Mouse (Mus musculus) B cell, adult 2 months (primary cell): Measurements from ENCODE around the gene Fbxl19.

Experiments
- DNase-seq, 2 experiments: peaks; one replicate each; pipeline ENCODE4 v3.0.0; 2022

The Fbxl19 gene

GRCm38 (mm10) chr7:127744366-127745045, at the start of gene Fbxl19:
TSS of gene Fbxl19 (plus strand) at chr7:127744543.
- peak; percentile 73 to 80 for DNase-seq

- DNase-seq, result no peak
Observed at GRCm38 (mm10) chr7:127698986-127699385, 45.4 kb upstream of the Fbxl19 start.

GRCm38 (mm10) chr7:127700712-127701331, 43.5 kb upstream of the Fbxl19 start:
- no peak for DNase-seq

GRCm38 (mm10) chr7:127703561-127704178, 40.7 kb upstream of the Fbxl19 start:
- DNase-seq, result no peak

- no peak for DNase-seq
Observed at GRCm38 (mm10) chr7:127704598-127704997, 39.7 kb upstream of the Fbxl19 start.

GRCm38 (mm10) chr7:127705706-127706105, 38.6 kb upstream of the Fbxl19 start:
- DNase-seq, result no peak

GRCm38 (mm10) chr7:127707045-127707956, 37.0 kb upstream of the Fbxl19 start:
- peak; percentile 6 to 12 for DNase-seq

GRCm38 (mm10) chr7:127707957-127708206, 36.5 kb upstream of the Fbxl19 start:
- peak in 1 of 2 experiments; percentile 81 for DNase-seq

GRCm38 (mm10) chr7:127708207-127709078, 35.9 kb upstream of the Fbxl19 start, which contains the start of gene Bcl7c:
TSS of gene Bcl7c (minus strand) at chr7:127708933.
- DNase-seq, result peak; percentile 85 to 89

- DNase-seq, result no peak
Observed at GRCm38 (mm10) chr7:127709261-127709979, 34.9 kb upstream of the Fbxl19 start.

GRCm38 (mm10) chr7:127711031-127711430, 33.3 kb upstream of the Fbxl19 start:
- no peak for DNase-seq

- no peak for DNase-seq
Observed at GRCm38 (mm10) chr7:127711456-127711855, 32.9 kb upstream of the Fbxl19 start.

- DNase-seq, result peak; percentile 57 to 66
Observed at GRCm38 (mm10) chr7:127712461-127713385, 31.6 kb upstream of the Fbxl19 start, which contains the start of gene Ctf1. TSS of gene Ctf1 (plus strand) at chr7:127712736.

GRCm38 (mm10) chr7:127714816-127715215, 29.5 kb upstream of the Fbxl19 start:
- DNase-seq, result no peak

GRCm38 (mm10) chr7:127716992-127717391, 27.4 kb upstream of the Fbxl19 start:
- DNase-seq, result peak; percentile 74

GRCm38 (mm10) chr7:127718339-127718738, 26.0 kb upstream of the Fbxl19 start:
- no peak for DNase-seq

GRCm38 (mm10) chr7:127719258-127719657, 25.1 kb upstream of the Fbxl19 start:
- no peak for DNase-seq

GRCm38 (mm10) chr7:127725490-127725889, 18.9 kb upstream of the Fbxl19 start:
- DNase-seq, result no peak

- DNase-seq, result no peak
Observed at GRCm38 (mm10) chr7:127725924-127726323, 18.4 kb upstream of the Fbxl19 start.

GRCm38 (mm10) chr7:127727898-127728297, 16.4 kb upstream of the Fbxl19 start:
- DNase-seq, result no peak
